Mouse (Mus musculus) T-helper 17 cell (primary cell): ENCODE results near the gene Znrf1.
"Not testable (repeated sequence)": the region's sequence is repeated elsewhere in the genome, so short reads cannot be mapped to it uniquely, and the experiment has no call there.

Source experiments
- in situ Hi-C, 2 experiments: fragments of 300-600 bp; cut with MboI, MseI; formaldehyde crosslinking; loops; 1 replicate in 1 of 2; 2 replicates in 1 of 2; pipeline ENCODE4 v1.15.1; 2025; ENCODE audit warnings: high pct_unique_total_duplicates in 2 of 2

Znrf1 gene

GRCm38 (mm10) chr8:111626933-111627332 is 91.0 kb downstream of the Znrf1 start:
- in situ Hi-C loops = loop anchor here in 1 of 2 experiments (5.0 kb wide), 1 partner anchor 100 kb away; no protein-coding TSS in a partner anchor

GRCm38 (mm10) chr8:111627923-111628322 is 92.0 kb downstream of the Znrf1 start:
- in situ Hi-C loops = loop anchor here in 1 of 2 experiments (5.0 kb wide), 1 partner anchor 101 kb away; no protein-coding TSS in a partner anchor

GRCm38 (mm10) chr8:111628401-111628800 is 92.5 kb downstream of the Znrf1 start:
- in situ Hi-C loops = loop anchor here in 1 of 2 experiments (5.0 kb wide), 1 partner anchor 101 kb away; no protein-coding TSS in a partner anchor

DNA sequence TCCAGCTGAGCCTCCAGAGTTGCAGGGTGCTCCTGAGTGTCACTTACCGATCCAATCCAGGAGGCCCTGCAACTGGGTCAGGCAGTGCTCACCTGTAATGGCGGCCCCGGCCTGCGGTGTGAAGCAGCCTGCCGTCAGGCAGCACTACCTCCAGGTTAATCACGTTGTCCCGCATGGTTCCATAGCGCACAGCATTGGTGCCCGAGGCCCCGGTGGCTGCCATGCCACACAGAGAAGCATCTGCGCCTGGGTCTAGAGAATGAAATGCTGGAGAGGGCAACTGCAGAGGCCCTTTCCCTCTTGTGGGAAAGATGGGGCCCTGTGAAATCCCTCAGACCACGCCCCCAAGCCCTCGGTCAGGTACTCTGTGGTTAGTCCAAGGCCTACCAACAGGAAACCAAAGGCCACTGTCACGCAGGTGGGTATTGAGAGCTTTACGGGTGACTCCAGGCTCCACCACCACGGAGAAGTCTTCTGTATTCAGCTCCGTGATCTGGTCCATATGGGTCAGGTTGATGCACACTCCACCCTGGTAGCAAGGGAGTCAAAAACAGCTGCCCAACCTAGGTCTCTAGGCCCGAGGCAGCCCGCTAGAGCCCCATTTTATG is 93.1 kb downstream of the Znrf1 start:
- in situ Hi-C loops = loop anchor here in 1 of 2 experiments (5.0 kb wide), 1 partner anchor 102 kb away; no protein-coding TSS in a partner anchor

DNA sequence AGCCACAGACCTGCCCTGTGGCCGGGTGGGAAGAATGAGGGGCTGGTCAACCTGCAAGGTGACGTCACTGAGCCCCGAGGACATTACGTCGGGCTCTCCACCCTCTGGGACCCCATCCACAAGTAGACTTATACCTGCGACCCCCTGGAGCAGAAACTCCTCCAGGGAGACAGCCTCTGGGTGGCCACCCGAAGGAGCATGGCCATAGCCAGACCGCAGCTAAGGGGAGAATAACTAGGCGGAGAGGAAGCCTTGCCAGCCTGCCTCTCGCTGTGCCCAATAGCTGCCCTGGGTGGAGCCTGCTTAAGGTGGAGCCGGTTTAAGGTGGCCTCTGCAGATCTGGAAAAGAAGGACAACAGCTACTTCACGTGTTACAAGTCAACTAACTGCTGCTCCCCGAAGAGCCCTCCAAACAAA is 94.2 kb downstream of the Znrf1 start, which contains the start of gene Ldhd:
Ldhd (minus strand) TSS at position 270 of the 417 bp plus-strand sequence.
- in situ Hi-C loops = loop anchor here in 1 of 2 experiments (5.0 kb wide), 1 partner anchor 103 kb away; no protein-coding TSS in a partner anchor

GRCm38 (mm10) chr8:111631589-111631988 is 95.7 kb downstream of the Znrf1 start:
- in situ Hi-C loops = loop anchor here in 1 of 2 experiments (5.0 kb wide), 1 partner anchor 104 kb away; no protein-coding TSS in a partner anchor

- in situ Hi-C loops = loop anchor here in 1 of 2 experiments (5.0 kb wide), 1 partner anchor 106 kb away; no protein-coding TSS in a partner anchor
Measured at GRCm38 (mm10) chr8:111632976-111633375, 97.1 kb downstream of the Znrf1 start.

DNA sequence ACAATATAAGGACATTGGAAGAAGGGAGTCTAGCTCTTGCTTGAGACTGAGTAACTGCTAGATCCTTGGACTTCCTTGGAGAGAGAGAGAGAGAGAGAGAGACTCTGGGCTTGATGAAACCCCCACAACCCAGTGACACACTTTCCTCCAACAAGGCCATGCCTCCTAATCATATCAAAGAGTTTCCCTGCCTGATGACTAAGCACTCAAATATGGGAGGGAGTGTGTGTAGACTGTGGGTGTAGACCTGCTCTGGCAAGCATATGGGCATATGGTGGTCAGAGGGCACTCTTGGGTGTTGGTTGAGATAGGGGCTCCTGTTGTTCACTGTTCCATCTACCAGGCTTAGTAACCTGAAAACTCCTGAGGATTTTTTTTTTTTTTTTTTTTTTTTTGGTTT is 102.2 kb downstream of the Znrf1 start:
- in situ Hi-C loops = no loop called here

DNA sequence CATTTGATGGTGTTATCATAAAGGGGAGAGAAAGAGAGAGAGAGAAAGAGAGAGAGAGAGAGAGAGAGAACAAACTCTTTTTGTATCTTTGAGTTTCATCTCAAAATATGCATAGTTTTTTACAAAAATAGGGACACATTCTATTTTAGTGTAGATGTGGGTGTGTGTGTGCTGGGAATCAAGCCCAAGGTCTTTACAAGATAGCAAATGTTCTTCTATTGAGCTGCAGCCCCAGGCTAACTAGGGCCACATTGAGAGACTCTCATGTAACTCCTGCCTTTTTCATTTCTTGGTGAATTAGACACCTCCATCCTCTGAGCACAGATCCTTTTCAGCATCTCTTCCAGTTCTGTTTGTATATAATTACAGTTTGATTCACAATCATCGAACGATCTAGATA is 105.2 kb downstream of the Znrf1 start:
- in situ Hi-C loops = no loop called here

GRCm38 (mm10) chr8:111642496-111642895 is 106.6 kb downstream of the Znrf1 start:
- in situ Hi-C loops = no loop called here

DNA sequence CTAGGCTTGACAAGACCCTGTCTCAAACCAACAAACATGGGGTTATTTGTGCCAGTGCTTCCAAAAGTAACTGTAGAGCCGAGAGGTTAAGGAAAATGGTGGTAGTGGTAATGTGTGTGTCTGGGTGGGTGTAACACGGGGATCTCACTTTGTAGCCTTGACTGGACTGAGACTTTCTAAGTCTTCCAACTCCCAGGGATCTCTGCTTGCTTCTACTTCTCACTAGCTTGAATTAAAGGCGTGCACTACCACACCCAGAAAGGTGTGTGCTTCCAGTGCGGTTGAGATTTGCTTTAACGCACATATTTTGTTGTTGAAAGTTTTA is 107.0 kb downstream of the Znrf1 start:
- in situ Hi-C loops = no loop called here

- in situ Hi-C loops = no loop called here
Measured at GRCm38 (mm10) chr8:111643264-111644141, 107.6 kb downstream of the Znrf1 start, which contains the start of gene Zfp1. TSS of gene Zfp1 (plus strand) at chr8:111643401.

DNA sequence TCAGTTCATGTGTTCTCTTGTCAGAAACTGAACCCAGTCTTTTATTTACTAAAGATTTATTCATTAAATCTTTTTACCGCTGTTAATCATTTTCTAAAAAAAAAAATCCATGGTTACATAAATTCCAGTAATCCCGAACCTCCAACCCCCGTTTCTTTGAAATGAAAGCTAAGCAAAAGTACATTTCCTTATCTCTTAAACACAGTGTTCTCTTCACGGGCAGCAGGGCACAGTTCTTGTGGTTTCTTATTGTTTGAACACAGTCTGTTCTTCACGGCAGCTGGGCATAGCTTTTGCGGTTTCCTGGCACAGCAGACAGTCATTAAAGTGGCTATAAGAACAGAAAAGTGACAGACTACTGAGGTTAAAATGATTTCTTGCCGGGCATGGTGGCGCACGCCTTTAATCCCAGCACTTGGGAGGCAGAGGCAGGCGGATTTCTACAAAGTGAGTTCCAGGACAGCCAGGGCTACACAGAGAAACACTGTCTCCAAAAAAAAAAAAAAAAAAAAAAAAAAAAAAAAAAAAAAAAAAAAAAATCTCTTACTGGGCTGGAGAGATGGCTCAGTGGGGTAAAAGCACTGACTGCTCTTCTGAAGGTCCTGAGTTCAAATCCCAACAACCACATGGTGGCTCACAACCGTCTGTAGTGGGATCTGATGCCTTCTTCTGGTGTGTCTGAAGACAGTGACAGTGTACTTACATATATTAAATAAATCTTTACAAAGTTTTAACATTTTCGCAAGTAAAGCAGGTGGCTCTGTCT is 108.6 kb downstream of the Znrf1 start:
- in situ Hi-C loops = not testable (repeated sequence)

DNA sequence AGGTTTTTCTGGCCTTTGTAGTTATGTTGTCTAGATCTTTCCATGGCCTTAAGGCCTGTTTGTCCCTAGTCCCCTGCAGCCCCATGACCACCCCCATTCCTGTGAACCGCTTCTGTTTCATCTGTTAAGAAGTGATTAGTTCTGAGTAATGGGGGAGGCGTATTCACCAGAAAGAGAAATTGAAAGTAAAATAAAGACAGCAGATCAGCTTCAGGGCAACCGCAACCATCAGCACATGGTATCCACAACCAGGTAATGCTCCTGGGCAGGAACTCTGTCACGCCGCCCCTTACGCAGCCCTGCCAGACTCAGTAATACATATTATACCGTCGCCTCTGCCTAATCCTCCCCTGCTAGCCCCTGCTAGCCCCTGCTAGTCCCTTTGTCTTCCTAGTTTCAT is 109.8 kb downstream of the Znrf1 start:
- in situ Hi-C loops = no loop called here

DNA sequence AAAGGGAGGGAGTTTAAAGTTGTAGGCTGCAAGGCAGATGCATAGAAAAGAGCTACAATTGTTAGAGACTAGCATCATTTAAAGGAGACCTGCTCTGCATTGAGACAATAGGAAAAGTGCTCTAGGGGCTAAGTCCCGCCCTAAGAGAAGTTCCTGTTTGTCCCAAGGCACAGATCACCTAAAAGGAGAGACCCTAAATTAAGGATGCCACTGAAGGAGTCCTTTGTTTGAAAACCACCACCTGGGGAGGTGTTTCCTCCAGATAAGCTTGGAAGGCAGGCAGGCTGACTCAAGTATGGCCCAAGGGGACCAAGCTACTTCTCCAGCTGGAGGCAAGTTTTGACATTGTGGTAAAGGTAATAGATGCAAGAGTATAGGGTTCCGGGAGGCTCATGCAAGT is 112.9 kb downstream of the Znrf1 start:
- in situ Hi-C loops = no loop called here

GRCm38 (mm10) chr8:111650651-111651050 is 114.8 kb downstream of the Znrf1 start:
- in situ Hi-C loops = no loop called here

- in situ Hi-C loops = no loop called here
Measured at GRCm38 (mm10) chr8:111653524-111653923, 117.6 kb downstream of the Znrf1 start.

GRCm38 (mm10) chr8:111657312-111657854 is 121.5 kb downstream of the Znrf1 start:
- in situ Hi-C loops = no loop called here

DNA sequence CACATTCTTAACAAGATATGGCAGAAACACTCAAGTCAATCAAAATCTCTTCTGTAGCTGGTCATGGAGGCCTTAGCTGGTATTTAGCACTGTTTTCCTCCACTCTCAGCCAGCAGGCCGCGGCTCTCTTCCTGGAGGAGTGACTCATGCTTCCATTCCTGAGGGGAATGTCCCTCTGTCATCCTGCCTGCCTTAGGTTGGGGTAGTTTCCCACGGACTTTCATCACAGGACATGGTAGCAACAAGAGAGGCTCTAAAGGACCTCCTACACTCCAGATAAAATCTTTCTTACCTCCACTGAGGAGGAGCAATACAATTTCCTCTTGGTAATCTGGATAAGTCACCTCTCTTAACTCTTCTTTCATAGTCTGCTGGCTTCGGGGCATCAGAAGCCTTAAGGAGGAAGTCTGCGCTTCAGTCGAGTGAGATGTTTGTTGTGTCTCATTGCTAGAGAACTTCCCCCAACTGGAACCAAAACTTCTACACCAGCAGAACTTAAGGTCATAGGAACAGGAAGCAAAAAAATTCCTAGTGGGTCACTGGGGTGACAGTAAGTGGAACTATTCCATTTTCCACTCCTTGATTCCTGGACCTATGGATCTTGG is 123.0 kb downstream of the Znrf1 start:
- in situ Hi-C loops = no loop called here

- in situ Hi-C loops = no loop called here
Measured at GRCm38 (mm10) chr8:111662473-111662872, 126.6 kb downstream of the Znrf1 start.

- in situ Hi-C loops = no loop called here
Measured at GRCm38 (mm10) chr8:111666751-111667150, 130.9 kb downstream of the Znrf1 start.
